Mouse (Mus musculus): ENCODE data around the gene Yipf6.
"Not testable (repeated sequence)": the region's sequence is repeated elsewhere in the genome, so short reads cannot be mapped to it uniquely, and the experiment has no call there.

Yipf6 gene

GRCm38 (mm10) chrX:98936101-98936500, at the start of gene Yipf6:
Yipf6 (plus strand) TSS chrX:98936316.
- in situ Hi-C loops (cut with MboI, MseI), result no loop called here

- in situ Hi-C loops (cut with MboI, MseI), result no loop called here
Measured at GRCm38 (mm10) chrX:98890072-98890405, 46.1 kb upstream of the Yipf6 start.

- in situ Hi-C loops (cut with MboI, MseI), result no loop called here
Measured at GRCm38 (mm10) chrX:98890406-98891116, 45.6 kb upstream of the Yipf6 start, which contains the start of gene Ophn1. Ophn1 (minus strand) TSS chrX:98891025.

- in situ Hi-C loops (cut with MboI, MseI), result no loop called here
Measured at GRCm38 (mm10) chrX:98898307-98898706, 37.8 kb upstream of the Yipf6 start.

- in situ Hi-C loops (cut with MboI, MseI), result no loop called here
Measured at GRCm38 (mm10) chrX:98904226-98904625, 31.9 kb upstream of the Yipf6 start.

GRCm38 (mm10) chrX:98908910-98909309, 27.2 kb upstream of the Yipf6 start:
- in situ Hi-C loops (cut with MboI, MseI), result no loop called here

GRCm38 (mm10) chrX:98919423-98919822, 16.7 kb upstream of the Yipf6 start:
- in situ Hi-C loops (cut with MboI, MseI), result no loop called here

- in situ Hi-C loops (cut with MboI, MseI), result no loop called here
Measured at GRCm38 (mm10) chrX:98936707-98937554, 815 bp downstream of the Yipf6 start.

GRCm38 (mm10) chrX:98937555-98938294, 1.6 kb downstream of the Yipf6 start:
- in situ Hi-C loops (cut with MboI, MseI), result no loop called here

- in situ Hi-C loops (cut with MboI, MseI), result no loop called here
Measured at GRCm38 (mm10) chrX:98953941-98954340, 17.8 kb downstream of the Yipf6 start.

- in situ Hi-C loops (cut with MboI, MseI), result no loop called here
Measured at GRCm38 (mm10) chrX:98958287-98958686, 22.2 kb downstream of the Yipf6 start.

- in situ Hi-C loops (cut with MboI, MseI), result no loop called here
Measured at GRCm38 (mm10) chrX:98959050-98959449, 22.9 kb downstream of the Yipf6 start.

- in situ Hi-C loops (cut with MboI, MseI), result loop anchor here (10.0 kb wide), 1 partner anchor 1541 kb away; no protein-coding TSS in a partner anchor
Measured at GRCm38 (mm10) chrX:98963742-98964141, 27.6 kb downstream of the Yipf6 start.

- in situ Hi-C loops (cut with MboI, MseI), result loop anchor here (10.0 kb wide), 1 partner anchor 1540 kb away; no protein-coding TSS in a partner anchor
Measured at GRCm38 (mm10) chrX:98964513-98964912, 28.4 kb downstream of the Yipf6 start.

GRCm38 (mm10) chrX:98986611-98987010, 50.5 kb downstream of the Yipf6 start:
- in situ Hi-C loops (cut with MboI, MseI), result not testable (repeated sequence)

- in situ Hi-C loops (cut with MboI, MseI), result no loop called here
Measured at GRCm38 (mm10) chrX:98989574-98989973, 53.5 kb downstream of the Yipf6 start.
